Mouse (Mus musculus) erythroblast, embryonic 14.5 days (primary cell): Measurements from ENCODE around the gene Gm7697. TPM values are rescaled to one million over a fixed set of nuclear protein-coding genes. Genes with fewer than 3 reads are reported as not detected.
"Not testable (repeated sequence)": the region's sequence is repeated elsewhere in the genome, so short reads cannot be mapped to it uniquely, and the experiment has no call there.

Experiments used
- H3K27me3 ChIP-seq: 2 replicates; pipeline ENCODE4 v1.6.1; 2012; ENCODE audit warnings: inconsistent platforms; ENCODE audit not compliant: control insufficient read depth
- H3K36me3 ChIP-seq: 2 replicates; pipeline ENCODE4 v1.6.1; 2012; ENCODE audit warnings: mild to moderate bottlenecking, inconsistent platforms; ENCODE audit not compliant: control insufficient read depth
- H3K4me1 ChIP-seq: 2 replicates; pipeline ENCODE4 v1.6.1; 2012; ENCODE audit warnings: inconsistent platforms; ENCODE audit not compliant: control insufficient read depth
- H3K4me3 ChIP-seq: replicated peaks from 2 replicates; pipeline ENCODE3; 2012; ENCODE audit warnings: moderate library complexity, mild to moderate bottlenecking, inconsistent platforms
- H3K9me3 ChIP-seq: 2 replicates; pipeline ENCODE4 v1.6.1; 2012; ENCODE audit warnings: low read length, inconsistent platforms, mixed read lengths; ENCODE audit not compliant: control insufficient read depth
- polyA plus RNA-seq: library from polyadenylated mRNA; stranded (reverse); fragments of >175 nt; gene quantifications from 2 replicates; pipeline ENCODE4 v1.2.3, GENCODE M21; 2012

Gene Gm7697
- not detected in 2 replicates for polyA plus RNA-seq

DNA sequence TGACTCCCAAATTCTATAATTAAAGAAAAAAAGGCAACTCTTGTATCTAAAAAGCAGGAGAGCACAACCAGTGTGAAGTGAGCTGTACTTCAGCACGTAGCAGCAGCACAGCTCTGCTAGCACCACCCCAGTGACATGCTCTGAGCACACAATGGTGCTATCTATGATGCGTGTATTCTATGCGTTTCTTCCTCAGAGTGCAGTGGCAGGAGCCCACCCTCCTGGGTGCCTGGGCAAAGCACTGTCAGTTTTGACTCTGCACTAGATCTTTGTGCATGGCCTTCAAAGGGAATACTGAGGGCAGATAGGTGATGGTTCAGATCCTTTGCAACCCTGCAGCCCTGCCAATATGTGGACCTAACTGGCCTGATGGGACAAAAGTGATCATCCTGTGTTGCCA, at the start of gene Gm7697:
TSS of gene Gm7697 (minus strand) at position 101 of the 400 bp plus-strand sequence.
- not testable (repeated sequence) for H3K4me1 ChIP-seq, H3K9me3 ChIP-seq, H3K27me3 ChIP-seq, H3K36me3 ChIP-seq, H3K4me3 ChIP-seq

- not testable (repeated sequence) for H3K9me3 ChIP-seq, H3K4me1 ChIP-seq, H3K4me3 ChIP-seq, H3K27me3 ChIP-seq, H3K36me3 ChIP-seq
These were observed 28.5 kb upstream of the Gm7697 start for GRCm38 (mm10) chr8:69551249-69551648.

DNA sequence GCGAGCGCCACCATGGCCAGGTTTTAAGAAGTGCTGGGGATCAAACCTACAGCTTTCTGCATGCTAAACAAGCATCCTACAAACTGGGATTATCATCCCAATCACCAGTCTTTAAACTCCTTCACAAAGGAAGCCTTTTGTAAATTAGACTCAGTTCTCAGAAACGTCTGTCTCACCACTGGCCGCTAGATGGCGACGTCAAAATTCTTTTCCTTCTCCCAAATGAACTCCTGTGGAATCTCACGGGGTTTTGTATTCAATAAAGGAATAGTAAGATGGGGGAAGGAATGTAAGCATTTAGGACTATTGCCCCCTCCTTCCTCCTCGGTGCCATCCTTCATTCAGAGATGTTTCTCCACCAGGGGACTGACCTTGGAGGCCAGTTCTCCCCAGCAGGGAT, 26.8 kb upstream of the Gm7697 start:
- H3K4me1 ChIP-seq, H3K27me3 ChIP-seq, H3K36me3 ChIP-seq, H3K4me3 ChIP-seq, H3K9me3 ChIP-seq: not testable (repeated sequence)

- H3K36me3 ChIP-seq, H3K27me3 ChIP-seq, H3K9me3 ChIP-seq, H3K4me3 ChIP-seq, H3K4me1 ChIP-seq: not testable (repeated sequence)
These were observed 25.3 kb upstream of the Gm7697 start for GRCm38 (mm10) chr8:69548114-69548513.

DNA sequence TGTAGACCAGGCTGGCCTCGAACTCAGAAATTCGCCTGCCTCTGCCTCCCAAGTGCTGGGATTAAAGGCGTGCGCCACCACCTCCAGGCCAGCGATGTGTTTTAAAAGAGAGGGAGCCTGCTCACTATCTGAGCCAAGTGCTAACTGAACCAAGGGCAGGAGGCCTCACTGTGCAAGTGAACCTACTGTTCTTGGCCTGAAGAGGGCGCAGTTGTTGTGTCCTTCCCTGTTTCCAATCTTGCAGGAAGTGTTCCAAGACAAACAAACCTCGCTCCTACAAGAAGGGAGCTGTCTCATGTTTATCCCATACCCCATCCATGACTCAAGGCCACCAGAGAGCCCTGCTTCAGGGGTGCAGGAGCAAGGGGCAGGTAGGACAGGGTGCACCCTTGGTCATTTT, 24.4 kb upstream of the Gm7697 start:
- not testable (repeated sequence) for H3K36me3 ChIP-seq, H3K4me3 ChIP-seq, H3K9me3 ChIP-seq, H3K27me3 ChIP-seq, H3K4me1 ChIP-seq

DNA sequence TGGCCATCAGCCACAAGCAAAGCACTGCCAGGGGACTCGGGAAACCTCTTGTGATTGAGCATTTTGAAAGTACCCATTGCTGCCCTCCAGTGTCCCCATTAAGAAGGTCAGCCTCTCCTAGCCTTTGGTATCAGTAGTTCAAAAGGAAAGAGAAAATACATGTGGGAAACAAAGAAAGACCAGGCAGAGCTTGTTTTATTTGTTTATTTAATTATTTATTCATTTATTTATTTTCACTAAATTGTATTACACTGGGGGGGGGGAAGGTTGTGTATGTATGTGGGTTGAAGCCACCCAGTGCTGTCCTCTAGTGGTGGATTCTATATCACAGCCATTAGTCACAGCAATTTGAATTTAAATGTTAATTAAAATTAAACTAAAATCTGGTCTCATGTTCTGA, 22.2 kb upstream of the Gm7697 start:
- not testable (repeated sequence) for H3K4me1 ChIP-seq, H3K9me3 ChIP-seq, H3K4me3 ChIP-seq, H3K36me3 ChIP-seq, H3K27me3 ChIP-seq

DNA sequence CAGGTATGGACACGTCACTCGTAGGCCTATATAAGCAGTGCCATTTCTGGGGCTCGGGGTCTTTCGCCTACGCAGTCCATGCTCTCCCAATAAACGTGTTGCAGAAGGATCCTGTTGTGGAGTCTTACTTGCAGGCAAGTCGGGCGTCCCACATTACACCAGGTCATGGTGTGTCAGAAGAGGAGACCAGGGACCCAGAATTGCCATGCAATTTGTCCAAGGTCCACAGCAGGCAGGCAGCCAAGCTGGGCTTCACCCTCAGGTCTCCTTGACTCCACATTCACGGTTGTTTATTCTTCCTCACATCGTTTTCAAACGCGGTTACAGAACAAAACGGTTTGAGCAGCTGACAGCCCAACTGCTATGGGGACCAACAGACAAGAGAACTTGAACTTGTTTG, 21.7 kb upstream of the Gm7697 start:
- not testable (repeated sequence) for H3K27me3 ChIP-seq, H3K4me3 ChIP-seq, H3K9me3 ChIP-seq

DNA sequence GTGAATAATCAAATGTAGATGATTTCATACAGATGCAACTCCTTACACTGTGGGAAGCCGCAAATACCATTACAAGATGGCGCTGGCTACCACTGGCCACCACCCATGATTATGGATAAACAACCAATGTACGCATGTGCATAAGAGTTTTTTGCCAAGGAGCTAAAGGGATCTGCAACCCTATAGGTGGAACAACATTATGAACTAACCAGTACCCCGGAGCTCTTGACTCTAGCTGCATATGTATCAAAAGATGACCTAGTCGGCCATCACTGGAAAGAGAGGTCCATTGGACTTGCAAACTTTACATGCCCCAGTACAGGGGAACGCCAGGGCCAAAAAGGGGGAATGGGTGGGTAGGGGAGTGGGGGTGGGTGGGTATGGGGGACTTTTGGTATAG, 21.2 kb upstream of the Gm7697 start:
- H3K36me3 ChIP-seq, H3K4me1 ChIP-seq, H3K27me3 ChIP-seq, H3K4me3 ChIP-seq, H3K9me3 ChIP-seq: not testable (repeated sequence)

More for the DNA sequence above, 21.7 kb upstream of the Gm7697 start:
- H3K36me3 ChIP-seq, H3K4me1 ChIP-seq: not testable (repeated sequence)

DNA sequence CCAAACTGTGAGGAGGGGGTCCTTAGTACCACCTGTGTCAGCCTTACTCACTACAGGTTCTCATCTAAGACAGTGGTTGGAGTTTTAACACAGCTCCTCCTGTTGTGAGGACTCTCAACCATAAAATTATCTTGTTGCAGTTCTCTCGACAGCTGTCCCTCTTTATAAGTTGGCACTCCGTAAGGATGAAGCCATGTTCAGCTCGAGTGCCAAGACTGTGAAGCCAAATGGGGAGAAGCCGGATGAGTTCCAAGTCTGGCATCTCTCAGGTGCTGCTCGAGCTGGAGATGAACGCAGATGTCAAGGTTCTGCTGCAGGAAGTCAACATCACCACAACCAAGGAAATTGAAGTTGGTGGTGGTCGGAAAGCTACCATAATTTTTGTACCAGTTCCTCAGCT, 18.0 kb upstream of the Gm7697 start:
- not testable (repeated sequence) for H3K27me3 ChIP-seq, H3K4me3 ChIP-seq, H3K36me3 ChIP-seq, H3K4me1 ChIP-seq, H3K9me3 ChIP-seq

DNA sequence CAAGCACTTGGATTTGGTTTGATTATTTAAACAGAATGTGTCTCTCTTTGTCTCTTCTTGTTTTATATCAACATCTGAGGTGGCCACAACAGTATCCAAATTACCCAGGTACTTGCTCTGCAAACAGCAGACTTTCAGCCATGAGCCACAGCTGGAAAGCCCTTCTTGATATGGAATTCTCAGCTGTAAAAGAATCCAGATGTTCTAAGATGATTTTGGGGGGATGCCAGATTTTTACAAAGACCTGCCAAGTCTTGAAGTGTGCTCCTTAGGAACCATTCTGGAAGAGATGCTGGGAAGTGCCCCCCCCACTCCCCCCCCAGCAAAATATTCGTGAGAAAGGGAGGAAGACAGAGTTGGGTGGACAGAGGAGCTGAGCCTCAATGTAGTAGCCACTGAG, 17.6 kb upstream of the Gm7697 start:
- H3K4me3 ChIP-seq, H3K27me3 ChIP-seq, H3K4me1 ChIP-seq, H3K9me3 ChIP-seq, H3K36me3 ChIP-seq: not testable (repeated sequence)

DNA sequence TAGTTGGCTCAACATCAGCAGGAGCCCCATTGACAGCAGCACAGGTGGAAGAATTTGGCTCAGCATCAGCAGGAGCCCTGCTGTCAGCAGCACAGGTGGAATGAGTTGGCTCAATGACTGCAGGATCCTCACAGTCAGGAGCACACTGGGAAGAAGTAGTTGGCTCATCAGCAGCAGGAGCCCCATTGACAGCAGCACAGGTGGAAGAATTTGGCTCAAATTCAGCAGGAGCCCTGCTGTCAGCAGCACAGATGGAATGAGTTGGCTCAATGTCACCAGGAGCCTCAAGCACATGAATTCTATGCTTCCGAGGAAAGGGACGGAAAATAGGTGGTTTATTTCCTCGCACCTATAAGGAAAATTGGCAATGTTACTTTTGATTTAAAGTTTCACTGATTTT, 47.8 kb downstream of the Gm7697 start:
- H3K9me3 ChIP-seq, H3K27me3 ChIP-seq, H3K36me3 ChIP-seq, H3K4me3 ChIP-seq, H3K4me1 ChIP-seq: not testable (repeated sequence)

- not testable (repeated sequence) for H3K36me3 ChIP-seq, H3K4me1 ChIP-seq, H3K9me3 ChIP-seq, H3K4me3 ChIP-seq, H3K27me3 ChIP-seq
These were observed 69.3 kb downstream of the Gm7697 start, which contains the start of gene Gm9495 for GRCm38 (mm10) chr8:69453465-69453864. Gm9495 (minus strand) TSS chr8:69453565.

Other genes with a start within 250 kb of the Gm7697 start
- gene Gm9495, start 69.4 kb downstream of the Gm7697 start, polyA plus RNA-seq, result not detected in 2 replicates
- 0.11 and 0.16 TPM in 2 replicates for gene Zfp868, start 102.6 kb upstream of the Gm7697 start, polyA plus RNA-seq
- gene Zfp964, start 131.5 kb upstream of the Gm7697 start, polyA plus RNA-seq, result not detected in 2 replicates
- 0.08 and 0.14 TPM in 2 replicates for gene Zfp869, start 187.7 kb upstream of the Gm7697 start, polyA plus RNA-seq
- 0.10 TPM in 1 of 2 replicates, not detected in the other for gene Zfp963, start 227.0 kb upstream of the Gm7697 start, polyA plus RNA-seq